Comparison of ENCODE assay signal across 25 mouse cellular contexts in genomic region chr10:73938989-73939388, GRCm38 (mm10).
DNase-seq lines count a peak whose midpoint lies in the region; ATAC-seq and TF ChIP-seq lines count a peak whose summit lies in the region.
"Had no signal": no experiment of that assay in that cellular context is flagged by ENCODE, and none has a peak within 500 bp of the region (broad histone marks: within the 10 kb centered on the region; RNA-seq: fewer than 3 reads in every experiment).

No protein-coding gene starts in this region.

- no peaks in the 10 kb centered on the region for H3K9me3 ChIP-seq in midbrain, embryonic 12.5 days
- no peaks in the 10 kb centered on the region for H3K9me3 ChIP-seq in midbrain, postnatal 0 days (ENCODE audit: low read length)
- H3K9me3 ChIP-seq in midbrain, embryonic 13.5 days: no peaks in the 10 kb centered on the region
- H3K9me3 ChIP-seq in midbrain, embryonic 15.5 days: no peaks in the 10 kb centered on the region
- no peaks in the 10 kb centered on the region for H3K9me3 ChIP-seq in intestine, postnatal 0 days (ENCODE audit: control insufficient read depth)
- H3K9me3 ChIP-seq: forebrain, embryonic 10.5 days; forebrain, embryonic 13.5 days; heart, embryonic 12.5 days; heart, embryonic 15.5 days; hindbrain, embryonic 12.5 days had no signal

- peak; percentile 30; the same call in 1 of the 2 replicates for ATAC-seq in midbrain, embryonic 12.5 days (ENCODE audit: low FRiP score, low read depth)
- no peak for ATAC-seq in midbrain, postnatal 0 days (ENCODE audit: low FRiP score)
- peak; percentile 55 for ATAC-seq in midbrain, embryonic 13.5 days
- ATAC-seq in midbrain, embryonic 15.5 days (replicated peaks): peak; percentile 69
- no peak for ATAC-seq in intestine, postnatal 0 days
- ATAC-seq: CD4-positive, CD25-positive, alpha-beta regulatory T cell, adult 4 months; forebrain, embryonic 13.5 days; forebrain, embryonic 16.5 days; hindbrain, embryonic 16.5 days had no signal

- DNase-seq in midbrain, postnatal 0 days (ENCODE audit: low spot score): no peak
- no peak for DNase-seq in heart, adult 9 months (ENCODE audit: low spot score in 2 of 2)
- DNase-seq: adrenal gland, adult 2 months; adrenal gland, postnatal 14 days; cerebellum, adult 11-12 months; cerebellum, adult 8-10 months; cerebellum, postnatal 10 days; cerebellum, postnatal 36 days; embryo, embryonic 11 days; gastrocnemius, postnatal 10 days; heart, adult 11 months; heart, postnatal 10 days; heart, postnatal 4 days had no signal

- no peaks in the 10 kb centered on the region for H3K36me3 ChIP-seq in midbrain, embryonic 12.5 days
- H3K36me3 ChIP-seq in midbrain, postnatal 0 days (ENCODE audit: insufficient read depth, low read length): no peaks in the 10 kb centered on the region
- H3K36me3 ChIP-seq in midbrain, embryonic 13.5 days: no peaks in the 10 kb centered on the region
- H3K36me3 ChIP-seq in midbrain, embryonic 15.5 days (replicated peaks): no peaks in the 10 kb centered on the region
- H3K36me3 ChIP-seq in intestine, postnatal 0 days (ENCODE audit: control insufficient read depth, insufficient read depth): no peaks in the 10 kb centered on the region
- H3K36me3 ChIP-seq: forebrain, embryonic 10.5 days; heart, embryonic 12.5 days; heart, embryonic 15.5 days; hindbrain, embryonic 12.5 days had no signal

- no peaks in the 10 kb centered on the region for H3K27me3 ChIP-seq in midbrain, embryonic 12.5 days
- H3K27me3 ChIP-seq in midbrain, postnatal 0 days (ENCODE audit: insufficient read depth, low read length): no peaks in the 10 kb centered on the region
- no peaks in the 10 kb centered on the region for H3K27me3 ChIP-seq in midbrain, embryonic 13.5 days
- no peaks in the 10 kb centered on the region for H3K27me3 ChIP-seq in midbrain, embryonic 15.5 days (replicated peaks)
- no peaks in the 10 kb centered on the region for H3K27me3 ChIP-seq in intestine, postnatal 0 days (replicated peaks; ENCODE audit: control insufficient read depth, insufficient read depth, low read length)
- H3K27me3 ChIP-seq: forebrain, embryonic 13.5 days; heart, embryonic 12.5 days; heart, embryonic 15.5 days; hindbrain, embryonic 12.5 days had no signal

- H3K4me2 ChIP-seq in midbrain, embryonic 12.5 days (replicated peaks): no peak overlapping the region
- H3K4me2 ChIP-seq in midbrain, postnatal 0 days (ENCODE audit: low read depth, low read length, poor library complexity, severe bottlenecking): no peak overlapping the region
- no peak overlapping the region for H3K4me2 ChIP-seq in midbrain, embryonic 13.5 days (replicated peaks)
- no peak overlapping the region for H3K4me2 ChIP-seq in midbrain, embryonic 15.5 days
- H3K4me2 ChIP-seq in intestine, postnatal 0 days (replicated peaks; ENCODE audit: low read depth): no peak overlapping the region
- H3K4me2 ChIP-seq: forebrain, embryonic 13.5 days; heart, embryonic 12.5 days; heart, embryonic 15.5 days; hindbrain, embryonic 12.5 days had no signal

- H3K4me1 ChIP-seq in midbrain, embryonic 12.5 days: no peaks in the 10 kb centered on the region
- H3K4me1 ChIP-seq in midbrain, postnatal 0 days (ENCODE audit: insufficient read depth, low read length): no peaks in the 10 kb centered on the region
- no peaks in the 10 kb centered on the region for H3K4me1 ChIP-seq in midbrain, embryonic 13.5 days (replicated peaks)
- no peaks in the 10 kb centered on the region for H3K4me1 ChIP-seq in midbrain, embryonic 15.5 days
- no peaks in the 10 kb centered on the region for H3K4me1 ChIP-seq in intestine, postnatal 0 days (replicated peaks; ENCODE audit: control insufficient read depth, insufficient read depth, low read length)
- H3K4me1 ChIP-seq: forebrain, embryonic 10.5 days; forebrain, embryonic 13.5 days; heart, embryonic 12.5 days; heart, embryonic 15.5 days; hindbrain, embryonic 12.5 days had no signal

- no peak overlapping the region for H3K27ac ChIP-seq in midbrain, embryonic 12.5 days (replicated peaks)
- H3K27ac ChIP-seq in midbrain, postnatal 0 days (ENCODE audit: low read depth, low read length): no peak overlapping the region
- no peak overlapping the region for H3K27ac ChIP-seq in midbrain, embryonic 13.5 days
- H3K27ac ChIP-seq in midbrain, embryonic 15.5 days: no peak overlapping the region
- no peak overlapping the region for H3K27ac ChIP-seq in intestine, postnatal 0 days (ENCODE audit: low read depth, low read length)
- H3K27ac ChIP-seq: forebrain, embryonic 10.5 days; forebrain, embryonic 13.5 days; heart, embryonic 15.5 days; hindbrain, embryonic 12.5 days had no signal

- no peak for TF ChIP-seq CTCF in midbrain, postnatal 0 days (IDR thresholded peaks at IDR 0.05)
- no peak for TF ChIP-seq CTCF in intestine, postnatal 0 days (IDR thresholded peaks at IDR 0.05; ENCODE audit: low read depth)

- H3K9ac ChIP-seq in midbrain, embryonic 12.5 days (replicated peaks): no peak overlapping the region
- no peak overlapping the region; the same call in 1 of the 2 replicates for H3K9ac ChIP-seq in midbrain, postnatal 0 days (replicated peaks; ENCODE audit: low read length, poor library complexity, severe bottlenecking)
- H3K9ac ChIP-seq in midbrain, embryonic 13.5 days (replicated peaks): no peak overlapping the region
- H3K9ac ChIP-seq in midbrain, embryonic 15.5 days: no peak overlapping the region
- H3K9ac ChIP-seq in intestine, postnatal 0 days (ENCODE audit: low read depth, low read length): no peak overlapping the region
- H3K9ac ChIP-seq: forebrain, embryonic 13.5 days; heart, embryonic 12.5 days; heart, embryonic 15.5 days; hindbrain, embryonic 12.5 days had no signal

- no peak overlapping the region for H3K4me3 ChIP-seq in midbrain, embryonic 12.5 days
- no peak overlapping the region for H3K4me3 ChIP-seq in midbrain, postnatal 0 days (ENCODE audit: low read depth, low read length)
- no peak overlapping the region for H3K4me3 ChIP-seq in midbrain, embryonic 13.5 days (replicated peaks)
- H3K4me3 ChIP-seq in midbrain, embryonic 15.5 days: no peak overlapping the region
- no peak overlapping the region for H3K4me3 ChIP-seq in intestine, postnatal 0 days (ENCODE audit: low read depth, low read length)
- H3K4me3 ChIP-seq: forebrain, embryonic 10.5 days; forebrain, embryonic 13.5 days; heart, embryonic 12.5 days; heart, embryonic 15.5 days; hindbrain, embryonic 12.5 days had no signal

- WGBS in midbrain, embryonic 12.5 days: 60% methylated on average over 3 of the region's 3 CpGs
- WGBS in midbrain, postnatal 0 days: 50% methylated on average over 3 of the region's 3 CpGs
- 63% methylated on average over 3 of the region's 3 CpGs for WGBS in midbrain, embryonic 13.5 days
- 54% methylated on average over 3 of the region's 3 CpGs for WGBS in midbrain, embryonic 15.5 days
- WGBS in intestine, postnatal 0 days: 77% methylated on average over 3 of the region's 3 CpGs

Comparison
In these comparisons a context has a peak if more than half of its experiments do, and no peak if none do; other contexts are left out.
1. ATAC-seq: peak in midbrain, embryonic 12.5 days (single experiment), midbrain, embryonic 13.5 days (single experiment) and midbrain, embryonic 15.5 days (single experiment); none in midbrain, postnatal 0 days (single experiment) and intestine, postnatal 0 days (single experiment).